Mouse (Mus musculus) lung, adult 18-20 months (tissue): Measurements from ENCODE around the gene Etl4.

Experiments
- DNase-seq, 2 experiments: peaks; one replicate each; pipeline ENCODE4 v3.0.0; 2022; ENCODE audit warnings: mixed read lengths in 2 of 2

The Etl4 gene

DNA sequence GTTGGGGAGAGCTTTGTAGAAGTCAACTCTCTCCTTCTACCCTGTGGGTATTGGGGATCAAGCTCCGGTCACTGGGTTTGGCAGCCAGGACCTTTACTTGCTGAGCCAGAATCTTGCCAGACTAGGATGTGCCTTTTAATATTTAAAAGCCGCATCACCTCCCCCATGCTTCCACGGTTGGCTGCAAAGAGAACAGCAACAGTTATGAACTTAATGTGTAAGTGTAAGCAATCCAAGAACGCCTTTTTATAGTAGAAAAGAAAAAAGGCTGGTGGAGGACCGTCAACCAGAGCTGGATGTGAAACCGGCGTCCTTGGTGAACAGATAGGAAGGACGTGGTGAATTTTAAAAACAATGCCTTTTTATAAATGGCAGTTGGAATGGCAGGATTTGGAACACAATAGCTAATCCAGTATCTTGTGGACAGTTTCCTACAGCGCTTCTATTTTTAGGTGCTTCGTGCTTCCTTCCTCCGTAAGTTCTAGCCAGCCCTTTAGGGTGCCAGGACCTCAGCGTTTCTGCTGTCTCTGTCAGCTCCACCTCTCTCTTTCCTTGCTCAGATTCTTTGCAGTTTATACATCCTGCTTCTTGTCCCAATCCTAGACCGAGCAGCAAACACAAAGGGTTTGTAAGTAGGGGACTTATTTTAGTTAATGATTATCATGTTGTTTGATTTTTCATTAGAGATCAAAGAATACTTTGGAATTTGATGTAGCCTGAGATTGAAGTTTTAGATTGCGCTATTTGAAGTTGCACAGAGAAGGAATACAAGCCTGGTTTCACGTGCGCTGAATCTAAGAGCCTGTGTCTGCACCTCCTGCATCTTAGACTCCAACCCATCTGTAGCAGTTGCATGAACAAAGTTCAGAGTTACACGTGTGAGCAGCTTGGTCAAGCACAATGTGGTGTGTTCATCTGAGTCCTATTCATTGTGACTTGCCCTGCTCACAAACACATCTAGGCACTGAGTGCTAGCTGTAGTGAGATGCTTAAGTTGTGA is 535.9 kb downstream of the Etl4 start:
- no peak for DNase-seq

DNA sequence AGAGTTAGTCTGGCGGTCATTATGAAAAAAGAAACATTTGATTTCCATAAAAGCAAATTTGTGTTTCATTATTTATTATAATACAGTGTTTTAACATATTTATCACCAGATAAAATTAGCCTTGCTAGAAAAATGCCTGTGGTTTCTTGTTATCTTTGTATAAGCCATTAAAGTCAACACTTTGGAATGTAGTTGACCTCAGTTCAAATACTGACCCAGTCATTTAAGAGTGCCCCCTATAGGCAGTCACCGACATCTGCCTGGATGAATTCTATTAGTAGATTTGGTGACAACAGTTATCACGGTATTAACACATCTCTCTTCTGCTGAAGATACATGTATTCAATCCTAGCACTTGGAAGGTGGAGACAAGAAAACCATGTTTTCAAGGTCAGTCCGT is 536.6 kb downstream of the Etl4 start:
- no peak for DNase-seq

DNA sequence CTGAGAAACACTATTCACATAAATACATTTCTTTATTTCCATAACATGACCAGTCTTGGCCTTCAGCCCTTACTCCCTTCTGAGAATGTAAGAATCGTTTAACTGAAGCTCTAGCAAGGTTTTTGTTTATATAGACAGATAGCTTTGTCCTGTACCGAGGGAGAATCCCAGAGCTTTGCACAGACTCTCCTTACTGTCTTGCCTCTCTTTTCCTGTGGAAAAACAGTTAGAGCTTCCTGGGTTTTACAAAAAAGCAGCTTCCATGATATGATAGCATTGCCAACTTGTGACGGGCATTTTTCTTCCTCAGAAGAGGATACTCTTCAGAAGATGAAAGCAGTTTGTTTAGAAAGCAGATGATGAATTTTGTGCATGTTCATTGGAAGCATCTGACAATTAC is 541.4 kb downstream of the Etl4 start:
- no peak for DNase-seq

DNA sequence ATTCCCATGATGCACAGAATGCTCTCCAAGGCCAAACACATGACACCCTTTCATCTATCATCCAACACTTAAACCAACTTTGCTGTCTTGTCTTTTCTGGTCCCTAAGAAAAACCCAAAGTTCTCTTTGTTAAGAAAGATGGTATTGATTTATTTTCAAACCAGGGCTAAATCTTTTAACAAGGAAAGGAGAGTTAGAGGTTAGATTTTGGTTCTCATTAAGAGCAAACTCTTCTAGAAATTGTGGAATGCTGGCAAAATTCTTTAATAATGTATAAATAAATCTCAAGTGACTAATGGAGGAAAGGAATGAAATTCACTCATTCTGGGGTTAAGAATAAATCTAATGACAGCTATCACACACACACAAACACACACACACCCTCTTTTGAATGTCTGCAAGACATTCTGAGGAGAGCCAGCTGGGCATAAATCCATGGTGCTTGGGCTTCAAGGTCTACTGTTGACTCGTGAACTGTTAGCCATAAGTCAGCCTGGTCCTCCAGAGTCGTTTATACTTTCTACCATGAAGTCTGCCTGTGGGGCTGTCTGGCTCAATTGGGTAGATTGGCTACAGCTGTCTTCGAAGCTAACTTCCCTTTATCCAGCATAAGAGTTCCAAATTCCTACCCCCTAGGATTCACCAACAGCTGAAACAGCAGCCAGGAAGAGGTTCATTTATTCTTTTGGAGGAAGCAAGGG is 544.1 kb downstream of the Etl4 start:
- no peak for DNase-seq

DNA sequence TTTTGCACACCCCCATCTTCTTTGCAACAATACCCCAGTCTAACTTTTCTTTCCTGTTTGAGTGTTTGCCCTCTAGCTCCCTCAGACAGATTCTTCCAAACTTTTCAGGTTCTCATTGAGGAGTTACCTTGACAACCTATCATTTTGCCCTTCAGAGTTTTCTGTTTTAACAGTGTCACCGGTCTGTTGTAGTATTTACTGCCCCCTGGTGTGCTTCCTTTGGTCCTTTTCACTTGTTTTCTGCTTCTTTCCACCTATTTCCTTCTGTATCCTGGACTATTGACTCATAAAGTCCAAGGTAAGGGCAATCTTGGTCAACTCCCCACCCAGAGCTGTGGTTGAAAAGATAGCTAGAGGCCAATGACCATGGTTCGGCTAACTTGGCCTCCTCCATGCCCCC is 569.6 kb downstream of the Etl4 start:
- DNase-seq: no peak

DNA sequence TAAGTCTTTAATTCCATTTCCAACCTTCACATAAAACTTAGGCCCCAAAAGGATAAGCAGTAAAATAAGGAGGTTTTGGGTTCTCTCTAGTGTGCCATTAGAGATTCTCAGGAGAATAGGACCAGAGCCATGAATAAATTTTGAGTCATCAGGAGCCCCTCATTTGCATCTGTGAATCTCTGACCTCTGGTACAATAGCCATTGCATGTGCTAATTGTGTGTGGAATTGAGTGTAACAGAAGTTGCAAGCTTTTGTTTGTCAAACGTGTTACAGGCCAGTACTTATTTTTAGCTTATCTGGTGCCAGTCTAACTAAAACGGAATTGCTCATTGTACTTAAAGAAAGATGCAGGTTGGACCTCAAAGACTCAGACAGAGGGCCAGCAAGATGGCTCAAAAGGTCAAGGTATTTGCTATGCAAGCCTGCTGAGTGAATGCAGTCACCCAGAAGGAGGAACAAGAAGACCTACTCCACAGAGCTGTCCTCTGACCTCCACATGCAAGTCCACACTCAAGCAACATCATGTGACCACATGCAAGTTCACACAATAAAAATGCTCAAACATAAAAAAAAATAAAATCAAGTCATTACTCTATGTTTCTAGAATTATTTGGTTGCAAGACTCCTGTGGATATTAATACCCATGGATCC is 576.7 kb downstream of the Etl4 start:
- DNase-seq: no peak

DNA sequence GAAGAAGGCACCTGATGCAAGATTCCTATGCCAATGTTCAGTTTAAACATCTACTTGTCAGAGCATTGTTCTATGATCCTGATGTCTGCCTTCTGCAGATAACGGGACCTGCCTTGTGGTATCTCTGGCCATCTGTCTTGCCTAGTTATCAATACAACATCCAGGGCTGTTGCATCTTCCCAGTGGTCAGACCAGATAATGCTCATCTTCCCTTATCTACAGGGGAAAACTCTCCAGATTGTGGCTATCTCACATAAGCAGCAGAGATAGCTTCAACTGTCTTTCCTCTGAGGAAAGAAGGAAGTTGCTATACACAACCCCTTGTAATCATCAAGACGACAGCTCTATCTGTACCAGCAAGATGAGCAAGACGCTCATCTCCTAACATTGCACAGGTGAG is 579.5 kb downstream of the Etl4 start:
- DNase-seq: no peak

DNA sequence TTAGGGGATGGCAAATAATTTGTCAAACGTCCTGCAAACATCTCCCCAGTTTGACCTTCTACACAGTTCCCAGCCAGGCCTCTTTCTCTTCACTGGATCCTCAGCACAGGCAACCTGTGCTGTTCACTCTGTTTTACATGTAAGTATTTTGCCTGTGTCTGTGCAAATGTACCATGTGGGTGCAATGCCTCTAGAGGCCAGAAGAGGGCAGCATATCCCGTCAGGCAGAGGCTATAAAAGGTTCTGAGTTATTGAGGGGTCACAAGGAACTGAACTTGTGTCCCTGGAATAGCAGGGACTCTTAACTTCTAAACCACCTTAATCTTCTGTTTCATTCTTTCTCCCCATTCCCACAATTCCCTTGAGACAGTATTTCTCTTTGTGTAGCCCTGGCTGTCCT is 582.5 kb downstream of the Etl4 start:
- no peak for DNase-seq

DNA sequence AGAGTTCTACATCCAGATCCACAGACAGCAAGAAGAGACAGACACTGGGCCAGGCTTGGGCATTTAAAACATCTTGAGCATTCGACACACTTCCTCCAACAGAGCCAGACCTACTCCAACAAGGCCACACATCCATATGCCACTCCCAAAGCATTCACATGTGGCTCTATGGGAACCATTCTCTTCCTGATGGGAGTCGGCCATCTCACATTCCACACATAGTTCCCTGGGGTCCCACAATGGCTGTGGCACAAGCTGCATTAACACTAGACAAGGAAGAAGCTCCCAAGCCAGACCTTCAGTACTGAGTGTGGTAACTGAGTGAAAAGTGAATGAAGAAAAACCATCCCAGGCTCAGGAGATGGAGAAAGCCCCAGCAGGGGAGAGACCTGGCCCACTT is 584.2 kb downstream of the Etl4 start:
- DNase-seq: no peak

DNA sequence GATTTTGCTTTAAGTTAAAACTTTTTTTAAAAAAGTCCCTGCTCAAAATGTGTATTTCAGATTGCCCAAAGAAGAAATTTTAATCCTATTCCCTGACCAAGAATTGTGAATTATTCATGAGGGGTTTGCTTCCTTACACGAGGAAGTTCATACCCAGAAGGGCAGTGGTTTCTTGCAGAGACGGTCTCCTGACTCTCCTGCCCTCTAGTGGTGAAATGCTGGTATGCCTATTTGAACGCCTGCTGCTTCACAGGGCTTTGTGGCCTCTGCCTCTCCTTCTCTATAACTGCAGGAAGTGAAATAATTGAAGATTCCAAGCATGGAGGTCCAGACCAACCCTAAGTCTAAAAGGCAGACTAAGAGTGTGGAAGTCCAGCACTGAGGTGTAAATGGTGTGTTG is 585.1 kb downstream of the Etl4 start:
- peak; percentile 41 to 67 for DNase-seq

DNA sequence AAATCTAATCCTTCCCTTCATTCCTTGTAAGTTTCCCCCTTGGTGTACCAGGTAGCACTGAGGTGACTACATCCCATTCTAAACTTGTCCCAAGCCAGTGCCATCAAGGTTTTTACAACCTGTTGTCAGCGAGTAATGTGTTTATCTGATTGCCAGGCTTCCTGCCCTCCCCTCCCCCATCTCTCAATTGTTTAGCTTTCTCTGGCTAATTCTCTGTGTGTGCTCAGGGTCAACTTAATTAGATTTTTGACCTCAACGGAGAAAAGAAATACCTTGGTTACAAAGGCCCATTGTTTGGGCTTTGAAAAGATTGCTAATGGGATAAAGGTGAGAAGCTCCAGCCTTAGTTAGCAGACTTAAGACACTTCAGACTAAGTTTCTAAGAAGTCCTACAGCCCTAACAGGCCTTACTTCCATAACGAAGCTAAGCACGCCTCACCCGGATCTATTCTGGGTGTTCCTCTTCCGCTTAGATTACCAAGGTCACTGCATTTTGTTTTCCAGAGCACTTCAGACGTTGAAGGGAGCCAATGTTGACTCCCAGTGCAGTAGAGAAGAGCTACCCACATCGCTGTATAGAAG is 586.7 kb downstream of the Etl4 start:
- no peak for DNase-seq

DNA sequence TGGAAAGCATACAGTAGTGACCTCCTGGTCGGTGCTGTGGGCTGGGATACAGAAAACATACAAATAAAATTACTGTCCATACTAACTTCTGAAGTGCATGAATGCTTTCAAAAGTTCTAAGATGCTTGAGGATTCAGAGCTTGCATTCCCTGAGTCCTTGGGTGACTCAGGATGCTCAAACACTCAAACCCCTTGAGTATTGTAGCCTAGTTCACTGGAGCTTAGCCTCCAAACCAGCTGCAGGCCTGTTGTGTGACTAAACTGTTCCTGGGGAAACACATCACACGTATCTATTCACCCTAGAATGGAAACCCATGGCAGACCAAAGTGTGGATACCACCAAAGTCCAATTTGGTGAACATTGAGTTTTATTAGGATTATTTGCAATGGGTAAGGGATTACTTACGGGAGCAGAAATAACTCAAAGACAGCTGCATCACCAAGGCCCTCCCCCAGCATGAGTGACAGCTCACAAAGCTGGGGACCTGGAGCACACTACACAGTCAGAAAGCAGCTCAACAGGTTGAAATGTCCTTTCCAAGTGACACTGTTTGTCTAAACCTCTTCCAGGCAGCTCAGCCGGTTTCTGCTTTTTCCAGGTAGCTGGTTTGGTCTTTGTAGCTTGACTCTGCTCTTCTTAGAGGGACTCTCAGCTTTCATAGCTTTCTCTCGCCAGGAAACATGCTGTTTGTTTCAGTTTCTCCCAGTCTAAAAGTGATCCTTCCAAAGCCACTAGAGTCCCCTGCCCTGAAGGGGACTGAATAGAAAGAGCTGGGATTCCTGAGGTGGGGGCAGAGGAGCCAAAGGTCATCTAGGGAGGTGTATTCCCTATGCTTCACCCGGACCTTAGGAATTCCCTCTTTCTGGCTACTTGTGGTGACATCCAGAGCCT is 598.5 kb downstream of the Etl4 start:
- DNase-seq: no peak

DNA sequence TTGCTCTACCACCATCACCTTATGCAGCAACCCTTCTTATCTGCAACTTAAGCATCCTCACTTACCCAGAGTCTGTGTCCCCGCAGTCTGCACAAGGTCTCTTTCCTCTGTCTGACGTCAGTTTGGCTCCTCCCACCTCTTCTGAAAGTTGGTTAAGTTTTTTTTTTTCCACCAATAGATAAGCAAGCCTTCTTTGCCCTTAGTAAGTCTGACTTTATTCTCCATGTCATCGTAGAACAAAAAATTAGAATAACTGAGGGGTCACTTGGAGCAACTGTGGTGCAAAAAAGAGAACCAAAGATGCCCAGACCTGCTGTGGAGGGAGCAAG is 599.1 kb downstream of the Etl4 start:
- no peak for DNase-seq

DNA sequence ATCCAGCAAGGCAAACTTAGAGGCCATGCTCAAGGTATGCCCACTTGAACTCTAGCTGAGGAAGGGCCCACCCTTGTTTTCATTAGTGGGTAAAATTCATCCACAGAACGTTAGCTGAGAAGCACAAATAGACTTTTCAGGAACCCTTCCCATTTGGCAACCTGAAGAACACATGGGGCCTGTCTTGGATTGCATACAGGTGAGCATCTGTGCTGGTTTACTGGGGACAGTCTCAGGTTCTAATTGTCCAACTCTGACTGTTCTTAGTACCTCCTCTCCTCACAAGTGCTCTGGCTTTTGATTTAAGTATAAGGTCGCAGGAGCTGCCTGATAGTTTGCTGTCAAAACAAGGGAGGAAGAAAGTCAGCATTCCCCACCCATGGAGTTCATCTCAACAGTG is 600.5 kb downstream of the Etl4 start:
- no peak for DNase-seq

DNA sequence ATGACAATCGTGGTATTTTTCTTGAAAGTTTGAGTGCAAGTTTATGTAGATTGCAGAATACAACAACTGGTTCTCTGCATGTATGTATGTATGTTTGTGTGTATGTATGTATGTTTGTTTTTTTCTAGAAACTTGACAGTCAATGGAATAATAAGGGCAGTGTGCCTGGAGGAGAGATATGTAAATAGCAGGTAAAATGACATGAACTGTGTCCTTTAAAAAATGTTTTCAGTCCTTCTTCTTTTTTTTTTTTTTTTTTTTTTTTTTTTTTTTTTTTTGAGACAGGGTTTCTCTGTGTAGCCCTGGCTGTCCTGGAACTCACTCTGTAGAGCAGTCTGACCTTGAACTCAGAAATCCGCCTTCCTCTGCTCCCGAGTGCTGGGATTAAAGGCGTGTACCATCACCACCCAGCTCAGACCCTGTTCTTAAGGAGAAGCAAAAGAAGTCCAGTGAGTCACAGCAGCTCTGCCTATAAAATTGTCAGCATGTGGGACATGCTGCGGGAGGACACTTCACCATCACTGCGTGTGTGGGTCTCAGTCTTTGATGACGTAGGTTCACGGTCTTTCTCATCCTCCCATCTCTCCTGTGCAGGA is 606.8 kb downstream of the Etl4 start:
- no peak for DNase-seq

DNA sequence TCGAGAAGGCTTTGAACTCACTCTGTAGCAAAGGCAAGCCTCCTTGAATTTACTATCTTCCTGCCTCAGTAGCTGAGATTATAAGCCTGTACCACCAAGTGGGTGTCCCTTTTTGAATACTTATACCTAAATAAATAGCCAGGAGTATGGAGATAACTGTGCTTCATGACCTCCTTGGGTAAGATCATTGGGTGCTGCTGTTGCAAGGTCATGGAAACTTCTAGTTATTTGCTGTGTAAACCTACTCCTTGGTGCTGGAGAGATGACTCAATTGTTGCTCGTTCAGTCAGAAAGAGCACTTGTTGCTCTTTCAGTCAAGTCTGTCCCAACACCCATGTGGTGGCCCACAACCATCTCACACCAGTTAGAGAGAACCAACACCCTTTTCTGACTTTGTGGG is 608.3 kb downstream of the Etl4 start:
- DNase-seq: peak; percentile 18 to 38

DNA sequence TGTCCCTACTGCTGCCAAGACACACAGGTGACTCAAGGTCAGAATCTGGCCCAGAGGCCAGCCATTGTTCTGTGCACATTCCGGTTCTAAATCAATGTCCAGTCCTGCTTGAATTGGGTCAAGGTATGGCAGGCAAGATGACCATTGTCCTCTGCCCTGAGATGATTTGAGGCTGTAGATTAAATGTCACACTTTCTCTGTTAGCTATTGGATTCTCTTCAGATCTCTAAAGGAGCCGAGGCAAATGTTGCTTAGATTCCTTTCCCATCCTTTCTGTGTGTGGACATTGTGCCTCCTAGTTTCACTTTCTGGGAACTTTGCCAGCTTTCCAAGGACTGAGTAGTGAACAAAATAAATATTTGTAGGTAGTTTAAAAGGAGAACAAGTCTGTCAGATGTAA is 608.9 kb downstream of the Etl4 start:
- DNase-seq: peak; percentile 31 to 75

DNA sequence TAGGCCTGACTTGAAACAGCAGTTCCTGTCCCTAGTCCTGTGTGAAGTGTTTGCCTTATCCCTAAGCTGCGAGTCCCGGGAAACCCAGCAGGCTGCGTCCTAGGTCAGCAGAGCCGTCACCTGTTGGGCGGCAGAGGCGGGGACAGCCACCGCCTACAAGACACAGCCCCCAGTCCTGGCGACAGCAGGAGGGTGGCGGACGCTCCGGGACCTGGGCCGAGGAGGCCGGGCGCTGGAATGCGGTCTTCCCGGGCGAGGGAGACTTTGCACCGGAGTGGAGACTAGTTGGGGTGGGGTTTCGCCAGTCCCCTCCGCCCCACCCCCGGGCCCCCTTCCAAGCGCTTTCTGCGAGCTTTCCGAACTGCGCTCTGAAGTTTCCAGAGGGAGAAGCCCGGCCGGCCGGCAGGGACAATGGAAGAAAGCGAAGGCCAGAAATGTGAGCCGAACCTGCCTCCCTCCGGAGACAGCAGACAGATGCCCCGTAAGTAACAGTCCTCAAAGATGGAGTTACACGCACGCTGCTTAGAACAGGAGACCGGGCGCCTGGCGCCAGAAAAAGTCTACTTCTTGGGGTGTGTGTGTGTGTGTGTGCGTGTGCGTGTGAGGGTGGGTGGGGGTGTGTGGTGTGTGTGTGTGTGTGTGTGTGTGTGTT is 610.0 kb downstream of the Etl4 start:
- peak; percentile 88 to 92 for DNase-seq

DNA sequence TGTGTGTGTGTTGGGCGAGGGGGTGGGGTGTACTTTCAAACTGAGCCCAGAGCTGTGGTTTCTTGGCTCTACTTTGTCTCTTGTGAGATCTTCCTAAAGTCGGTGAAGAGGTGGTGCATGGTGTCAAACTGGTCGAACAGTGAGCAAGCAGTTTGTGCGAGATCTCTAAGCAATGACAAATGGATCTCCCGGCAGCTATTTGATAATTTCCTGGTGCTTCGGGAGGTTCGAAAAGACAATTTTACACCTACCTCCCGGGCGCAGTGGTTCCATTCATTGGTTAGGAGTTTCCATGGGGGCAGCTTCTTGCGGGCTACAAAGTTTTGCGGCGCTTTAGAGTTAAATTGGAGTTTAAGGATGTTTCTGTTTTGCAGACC is 610.5 kb downstream of the Etl4 start:
- no peak for DNase-seq

DNA sequence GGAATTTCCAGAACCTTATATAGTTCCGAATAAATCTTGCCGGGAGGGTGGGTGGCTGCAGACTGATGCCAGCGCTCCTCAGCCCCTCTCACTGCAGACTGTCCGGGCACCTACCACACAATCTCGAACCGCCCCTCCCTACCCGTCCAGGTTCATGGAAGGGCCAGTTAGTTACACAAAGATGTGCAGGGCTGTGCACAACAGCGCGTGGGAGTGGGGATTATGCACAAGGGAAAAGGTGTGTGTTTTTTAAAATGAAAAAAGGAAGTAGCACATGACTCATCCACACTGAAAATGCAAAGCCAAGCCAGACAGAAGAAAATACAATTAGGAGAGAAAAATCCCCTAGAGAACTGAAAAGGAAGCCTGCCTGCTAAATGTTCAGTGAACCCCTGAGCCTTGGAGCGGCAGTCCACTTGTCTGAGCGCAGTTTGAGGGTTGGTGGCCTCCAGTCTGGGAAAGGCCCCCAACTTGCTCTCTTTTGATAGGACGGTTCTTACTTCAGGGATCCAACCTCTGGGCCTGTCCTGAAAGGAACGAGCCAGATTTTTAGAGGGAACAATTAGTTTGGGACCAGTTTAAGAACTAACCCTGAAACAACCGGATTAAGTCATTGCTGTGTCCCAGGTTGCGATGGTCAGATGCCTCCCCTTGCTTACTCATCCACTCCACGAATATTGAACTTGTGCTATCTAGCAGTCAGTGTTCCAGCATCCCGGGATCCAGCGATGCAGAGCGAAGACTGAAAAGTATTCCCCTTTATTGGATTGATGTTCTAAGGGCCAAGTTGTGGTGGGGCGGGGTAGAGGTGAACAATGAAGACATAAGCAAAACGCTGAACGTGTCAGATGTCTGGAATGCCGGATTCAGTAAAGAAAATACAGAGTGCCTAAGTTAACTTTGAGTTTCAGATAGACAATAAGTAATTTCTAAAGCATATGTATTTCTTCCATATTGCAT is 611.3 kb downstream of the Etl4 start:
- peak in 1 of 2 experiments; percentile 13 for DNase-seq
